27 mouse cellular contexts compared by ENCODE assay signal in genomic region chr4:98587686-98588085, GRCm38 (mm10).
DNase-seq lines count a peak whose midpoint lies in the region; ATAC-seq and TF ChIP-seq lines count a peak whose summit lies in the region.
"Had no signal": no experiment of that assay in that cellular context is flagged by ENCODE, and none has a peak within 500 bp of the region (broad histone marks: within the 10 kb centered on the region; RNA-seq: fewer than 3 reads in every experiment).

No protein-coding gene starts in this region.

- WGBS in hindbrain, postnatal 0 days: 58% methylated on average over 2 of the region's 2 CpGs
- WGBS in midbrain, embryonic 14.5 days: 82% methylated on average over 2 of the region's 2 CpGs

- peak; percentile 67 for ATAC-seq in frontal cortex, adult (ENCODE audit: low TSS enrichment)
- ATAC-seq in hindbrain, postnatal 0 days: no peak
- no peak for ATAC-seq in midbrain, embryonic 14.5 days (ENCODE audit: low FRiP score, low TSS enrichment)
- ATAC-seq: CD4-positive, CD25-positive, alpha-beta regulatory T cell, adult 4 months; forebrain, embryonic 16.5 days; hindbrain, embryonic 16.5 days; intestine, embryonic 16.5 days; liver, embryonic 12.5 days had no signal

- H3K9me3 ChIP-seq in hindbrain, postnatal 0 days (ENCODE audit: low read length): no peaks in the 10 kb centered on the region
- no peaks in the 10 kb centered on the region for H3K9me3 ChIP-seq in midbrain, embryonic 14.5 days (ENCODE audit: control insufficient read depth, low read length)
- H3K9me3 ChIP-seq: embryonic facial prominence, embryonic 15.5 days; heart, embryonic 12.5 days; hindbrain, embryonic 10.5 days; liver, embryonic 12.5 days had no signal

- H3K4me1 ChIP-seq in hindbrain, postnatal 0 days (ENCODE audit: insufficient read depth, low read length): no peaks in the 10 kb centered on the region
- no peaks in the 10 kb centered on the region for H3K4me1 ChIP-seq in midbrain, embryonic 14.5 days (ENCODE audit: control insufficient read depth, insufficient read depth, low read length)
- H3K4me1 ChIP-seq: embryonic facial prominence, embryonic 15.5 days; heart, embryonic 12.5 days; hindbrain, embryonic 10.5 days; liver, embryonic 12.5 days had no signal

- no peak overlapping the region for H3K27ac ChIP-seq in hindbrain, postnatal 0 days
- no peak overlapping the region for H3K27ac ChIP-seq in midbrain, embryonic 14.5 days (replicated peaks; ENCODE audit: low read depth, low read length)
- H3K27ac ChIP-seq: embryonic facial prominence, embryonic 15.5 days; hindbrain, embryonic 10.5 days; layer of hippocampus, adult 2 months; liver, embryonic 12.5 days had no signal

- H3K9ac ChIP-seq in hindbrain, postnatal 0 days (replicated peaks; ENCODE audit: low read length): no peak overlapping the region
- no peak overlapping the region for H3K9ac ChIP-seq in midbrain, embryonic 14.5 days (replicated peaks; ENCODE audit: low read length)
- H3K9ac ChIP-seq: embryonic facial prominence, embryonic 15.5 days; heart, embryonic 12.5 days; liver, embryonic 12.5 days had no signal

- TF ChIP-seq CTCF in hindbrain, postnatal 0 days (IDR thresholded peaks at IDR 0.05; ENCODE audit: low read depth): no peak

- no peaks in the 10 kb centered on the region for H3K27me3 ChIP-seq in hindbrain, postnatal 0 days (ENCODE audit: insufficient read depth, low read length)
- no peaks in the 10 kb centered on the region for H3K27me3 ChIP-seq in midbrain, embryonic 14.5 days (ENCODE audit: control insufficient read depth, insufficient read depth, low read length)
- H3K27me3 ChIP-seq: embryonic facial prominence, embryonic 15.5 days; heart, embryonic 12.5 days; liver, embryonic 12.5 days had no signal

- DNase-seq in frontal cortex, postnatal 14 days (ENCODE audit: low spot score in 2 of 2): no peak
- DNase-seq in MN1 (ENCODE audit: low spot score): peak; percentile 5
- peak; percentile 82 for DNase-seq in cerebellum, adult 11-12 months
- DNase-seq in cerebellum, postnatal 10 days: peak; percentile 25 to 35
- DNase-seq in hindbrain, postnatal 0 days (ENCODE audit: low spot score): no peak
- DNase-seq in midbrain, embryonic 14.5 days: no peak
- DNase-seq in embryo, embryonic 10 days (ENCODE audit: low spot score): no peak
- DNase-seq: adrenal gland, adult 8-10 months; gastrocnemius, postnatal 25 days; heart, adult 18-20 months; heart, postnatal 10 days; kidney, postnatal 14 days; lung, adult 2 months; lung, postnatal 14 days; thymus, adult 18-20 months; thymus, postnatal 36 days had no signal

- no peak overlapping the region for H3K4me3 ChIP-seq in hindbrain, postnatal 0 days (ENCODE audit: low read length)
- no peak overlapping the region for H3K4me3 ChIP-seq in midbrain, embryonic 14.5 days (replicated peaks; ENCODE audit: low read depth, low read length)
- H3K4me3 ChIP-seq: embryonic facial prominence, embryonic 15.5 days; heart, embryonic 12.5 days; hindbrain, embryonic 10.5 days; layer of hippocampus, adult 2 months; liver, embryonic 12.5 days had no signal

- no peaks in the 10 kb centered on the region for H3K36me3 ChIP-seq in hindbrain, postnatal 0 days (ENCODE audit: insufficient read depth, low read length)
- H3K36me3 ChIP-seq in midbrain, embryonic 14.5 days (ENCODE audit: control insufficient read depth, insufficient read depth, low read length): no peaks in the 10 kb centered on the region
- H3K36me3 ChIP-seq: embryonic facial prominence, embryonic 15.5 days; heart, embryonic 12.5 days; hindbrain, embryonic 10.5 days; liver, embryonic 12.5 days had no signal

- no peak overlapping the region for H3K4me2 ChIP-seq in hindbrain, postnatal 0 days (ENCODE audit: low read depth, low read length)
- no peak overlapping the region for H3K4me2 ChIP-seq in midbrain, embryonic 14.5 days (ENCODE audit: low read length)
- H3K4me2 ChIP-seq: embryonic facial prominence, embryonic 15.5 days; heart, embryonic 12.5 days; liver, embryonic 12.5 days; midbrain, embryonic 11.5 days had no signal

Comparison
In these comparisons a context has a peak if more than half of its experiments do, and no peak if none do; other contexts are left out.
1. DNase-seq: peak in MN1 (single experiment), cerebellum, adult 11-12 months (single experiment) and cerebellum, postnatal 10 days (2 of 2); none in frontal cortex, postnatal 14 days (0 of 2), hindbrain, postnatal 0 days (single experiment), midbrain, embryonic 14.5 days (single experiment) and embryo, embryonic 10 days (single experiment).